Mouse (Mus musculus): ENCODE results near the gene Pip4k2c. TPM values are rescaled to one million over a fixed set of nuclear protein-coding genes. Genes with fewer than 3 reads are reported as not detected.

Gene Pip4k2c
- polyA plus RNA-seq, 1 experiment = 48.4 TPM

Other genes starting within 250 kb of the Pip4k2c start
- gene Ctdsp2, start 232.9 kb downstream of the Pip4k2c start, polyA plus RNA-seq (2012; rRNA removed) = 146 and 191 TPM in 2 replicates
- 0.28 and 0.53 TPM in 2 replicates for gene Avil, start 210.9 kb downstream of the Pip4k2c start, polyA plus RNA-seq (2012; rRNA removed)
- gene Tsfm, start 180.7 kb downstream of the Pip4k2c start, polyA plus RNA-seq (2012; rRNA removed) = 29.5 and 36.9 TPM in 2 replicates
- gene Mettl1, start 170.2 kb downstream of the Pip4k2c start, polyA plus RNA-seq (2012; rRNA removed) = 26.9 and 33.6 TPM in 2 replicates
- 0.78 and 1.1 TPM in 2 replicates for gene Eef1akmt3, start 170.1 kb downstream of the Pip4k2c start, polyA plus RNA-seq (2012; rRNA removed)
- 0.28 and 0.50 TPM in 2 replicates for gene Cyp27b1, start 163.3 kb downstream of the Pip4k2c start, polyA plus RNA-seq (2012; rRNA removed)
- 3.5 and 4.9 TPM in 2 replicates for gene March9, start 151.4 kb downstream of the Pip4k2c start, polyA plus RNA-seq (2012; rRNA removed)
- gene Cdk4, start 148.1 kb downstream of the Pip4k2c start, polyA plus RNA-seq (2012; rRNA removed) = 252 and 268 TPM in 2 replicates
- 79.5 and 81.4 TPM in 2 replicates for gene Tspan31, start 141.3 kb downstream of the Pip4k2c start, polyA plus RNA-seq (2012; rRNA removed)
- 2.5 and 5.4 TPM in 2 replicates for gene Agap2, start 136.3 kb downstream of the Pip4k2c start, polyA plus RNA-seq (2012; rRNA removed)
- 53.9 and 72.8 TPM in 2 replicates for gene Os9, start 90.5 kb downstream of the Pip4k2c start, polyA plus RNA-seq (2012; rRNA removed)
- 6.2 and 7.9 TPM in 2 replicates for gene B4galnt1, start 46.4 kb downstream of the Pip4k2c start, polyA plus RNA-seq (2012; rRNA removed)
- 0.72 and 1.5 TPM in 2 replicates for gene Slc26a10, start 30.9 kb downstream of the Pip4k2c start, polyA plus RNA-seq (2012; rRNA removed)
- gene Arhgef25, start 21.5 kb downstream of the Pip4k2c start, polyA plus RNA-seq (2012; rRNA removed) = 178 and 188 TPM in 2 replicates
- 193 and 272 TPM in 2 replicates for gene Dtx3, start 15.9 kb downstream of the Pip4k2c start, polyA plus RNA-seq (2012; rRNA removed)
- gene Kif5a, start 51.8 kb upstream of the Pip4k2c start, polyA plus RNA-seq (2012; rRNA removed) = 5.9 and 6.6 TPM in 2 replicates
- gene Dctn2, start 54.8 kb upstream of the Pip4k2c start, polyA plus RNA-seq (2012; rRNA removed) = 173 and 201 TPM in 2 replicates
- gene Mbd6, start 77.4 kb upstream of the Pip4k2c start, polyA plus RNA-seq (2012; rRNA removed) = 19.8 and 42.1 TPM in 2 replicates
- 44.7 and 47.7 TPM in 2 replicates for gene Mars, start 100.2 kb upstream of the Pip4k2c start, polyA plus RNA-seq (2012; rRNA removed)
- 6.7 and 8.4 TPM in 2 replicates for gene Arhgap9, start 110.4 kb upstream of the Pip4k2c start, polyA plus RNA-seq (2012; rRNA removed)
- 29.0 and 34.1 TPM in 2 replicates for gene Gli1, start 130.4 kb upstream of the Pip4k2c start, polyA plus RNA-seq (2012; rRNA removed)
- not detected in 2 replicates for gene Inhbe, start 142.8 kb upstream of the Pip4k2c start, polyA plus RNA-seq (2012; rRNA removed)
- gene Inhbc, start 158.8 kb upstream of the Pip4k2c start, polyA plus RNA-seq (2012; rRNA removed) = not detected in 2 replicates
- 19.3 and 41.9 TPM in 2 replicates for gene R3hdm2, start 168.7 kb upstream of the Pip4k2c start, polyA plus RNA-seq (2012; rRNA removed)

All from urinary bladder, adult 2 months (tissue).